Mouse (Mus musculus) kidney, adult 18-20 months (tissue): ENCODE data around the gene Trim28.

Experiments used
- DNase-seq: peaks from one replicate; pipeline ENCODE4 v3.0.0; 2021

The Trim28 gene

GRCm38 (mm10) chr7:13001584-13001983 is 2.7 kb downstream of the Trim28 start:
- DNase-seq: no peak

- no peak for DNase-seq
Measured at GRCm38 (mm10) chr7:13003380-13003779, 4.5 kb downstream of the Trim28 start.

- no peak for DNase-seq
Measured at GRCm38 (mm10) chr7:13006011-13006410, 7.1 kb downstream of the Trim28 start.

GRCm38 (mm10) chr7:13006531-13006930 is 7.6 kb downstream of the Trim28 start:
- no peak for DNase-seq

- no peak for DNase-seq
Measured at GRCm38 (mm10) chr7:13007341-13008092, 8.6 kb downstream of the Trim28 start.

- DNase-seq: peak; percentile 96
Measured at GRCm38 (mm10) chr7:13009143-13010004, 10.5 kb downstream of the Trim28 start.

GRCm38 (mm10) chr7:13010005-13010908 is 11.3 kb downstream of the Trim28 start, which contains the start of gene Zbtb45:
Gene Zbtb45, minus strand, starts transcription at chr7:13010034.
- no peak for DNase-seq

- DNase-seq: no peak
Measured at GRCm38 (mm10) chr7:13013671-13014070, 14.8 kb downstream of the Trim28 start.

GRCm38 (mm10) chr7:13014275-13014839 is 15.4 kb downstream of the Trim28 start:
- no peak for DNase-seq

- no peak for DNase-seq
Measured at GRCm38 (mm10) chr7:13015217-13015616, 16.3 kb downstream of the Trim28 start.

- DNase-seq: peak; percentile 70
Measured at GRCm38 (mm10) chr7:13022773-13023535, 24.0 kb downstream of the Trim28 start.

- peak; percentile 98 for DNase-seq
Measured at GRCm38 (mm10) chr7:13023928-13024731, 25.2 kb downstream of the Trim28 start.

- DNase-seq: peak; percentile 73
Measured at GRCm38 (mm10) chr7:13024805-13025204, 25.9 kb downstream of the Trim28 start.

- DNase-seq: no peak
Measured at GRCm38 (mm10) chr7:13025511-13026112, 26.7 kb downstream of the Trim28 start.

GRCm38 (mm10) chr7:13028986-13029385 is 30.1 kb downstream of the Trim28 start:
- DNase-seq: no peak

GRCm38 (mm10) chr7:13031069-13031468 is 32.2 kb downstream of the Trim28 start:
- DNase-seq: no peak

GRCm38 (mm10) chr7:13031983-13032382 is 33.1 kb downstream of the Trim28 start:
- DNase-seq: no peak

- no peak for DNase-seq
Measured at GRCm38 (mm10) chr7:13032541-13032940, 33.6 kb downstream of the Trim28 start.

- DNase-seq: no peak
Measured at GRCm38 (mm10) chr7:13033451-13034147, 34.7 kb downstream of the Trim28 start.
